Mouse (Mus musculus) midbrain, embryonic 14.5 days (tissue): ENCODE measurements at regions not wholly inside any gene's neighbourhood (a gene's known extent, or its start where the extent isn't known, plus 50 kb on each side); places are given as distances from the start of the nearest gene placed in this dataset.

ENCODE experiments used
- ATAC-seq: fragments of 200-750 bp; cut with Nextera tagmentation; 2 replicates; pipeline ENCODE4 v1.8.0; 2017; ENCODE audit warnings: moderate number of reproducible peaks, moderate library complexity; ENCODE audit not compliant: low FRiP score, low TSS enrichment
- DNase-seq: peaks from one replicate; pipeline ENCODE4 v3.0.0-alpha.2; 2015
- H3K27ac ChIP-seq: fragments of 300-500 bp; sonication (generic); replicated peaks from 2 replicates; pipeline ENCODE4 v1.5.1; 2014; ENCODE audit warnings: mild to moderate bottlenecking, low read depth, low read length, moderate library complexity
- H3K27me3 ChIP-seq: fragments of 300-500 bp; sonication (generic); 2 replicates; pipeline ENCODE4 v1.6.1; 2014; ENCODE audit warnings: low read length, control low read depth, mixed read lengths; ENCODE audit not compliant: control insufficient read depth, insufficient read depth
- H3K36me3 ChIP-seq: fragments of 300-500 bp; sonication (generic); 2 replicates; pipeline ENCODE4 v1.6.1; 2014; ENCODE audit warnings: low read length, control low read depth; ENCODE audit not compliant: control insufficient read depth, insufficient read depth
- H3K4me1 ChIP-seq: fragments of 300-500 bp; sonication (generic); 2 replicates; pipeline ENCODE4 v1.6.1; 2014; ENCODE audit warnings: mild to moderate bottlenecking, antibody characterized with exemption, low read length, control low read depth; ENCODE audit not compliant: control insufficient read depth, insufficient read depth
- H3K4me2 ChIP-seq: fragments of 300-500 bp; sonication (generic); 2 replicates; pipeline ENCODE4 v1.6.1; 2014; ENCODE audit warnings: mild to moderate bottlenecking, low read length, moderate library complexity
- H3K4me3 ChIP-seq: fragments of 300-500 bp; sonication (generic); replicated peaks from 2 replicates; pipeline ENCODE4 v1.5.1; 2014; ENCODE audit warnings: low read depth, low read length
- H3K9ac ChIP-seq: fragments of 300-500 bp; sonication (generic); replicated peaks from 2 replicates; pipeline ENCODE4 v1.6.1; 2014; ENCODE audit warnings: mild to moderate bottlenecking, low read length, moderate library complexity
- H3K9me3 ChIP-seq: fragments of 300-500 bp; sonication (generic); 2 replicates; pipeline ENCODE4 v1.6.1; 2016; ENCODE audit warnings: low read length, control low read depth, mixed read lengths; ENCODE audit not compliant: control insufficient read depth
- WGBS: fragments of 180-500 bp; shearing (Covaris S2); extraction: QIAGEN DNeasy Blood & Tissue Kit; methylation state at CpG from one replicate; pipeline ENCODE4 v1.1.7; 2014; 5-methylcytosine and 5-hydroxymethylcytosine counted together

DNA sequence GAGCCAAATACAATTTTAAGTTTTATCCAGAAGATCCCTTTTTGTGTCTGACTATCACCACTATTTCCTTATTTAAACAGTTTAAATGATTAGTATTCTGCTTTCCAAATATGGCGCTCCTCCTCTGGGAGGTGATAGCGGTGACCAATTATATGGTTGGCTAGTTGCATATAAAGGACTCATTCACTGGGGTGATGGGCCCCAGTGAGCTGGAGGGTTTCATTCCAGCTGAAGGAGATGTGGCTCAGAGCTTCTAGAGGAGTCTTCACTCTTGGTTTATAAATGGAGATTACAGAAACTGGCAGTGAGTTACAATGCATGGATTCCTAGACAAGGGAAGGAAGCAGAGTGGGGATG lies 50.7 kb upstream of the Gm7361 start:
- ATAC-seq (no peak), DNase-seq (peak; percentile 24)
- no peak overlapping the region for H3K27ac ChIP-seq

DNA sequence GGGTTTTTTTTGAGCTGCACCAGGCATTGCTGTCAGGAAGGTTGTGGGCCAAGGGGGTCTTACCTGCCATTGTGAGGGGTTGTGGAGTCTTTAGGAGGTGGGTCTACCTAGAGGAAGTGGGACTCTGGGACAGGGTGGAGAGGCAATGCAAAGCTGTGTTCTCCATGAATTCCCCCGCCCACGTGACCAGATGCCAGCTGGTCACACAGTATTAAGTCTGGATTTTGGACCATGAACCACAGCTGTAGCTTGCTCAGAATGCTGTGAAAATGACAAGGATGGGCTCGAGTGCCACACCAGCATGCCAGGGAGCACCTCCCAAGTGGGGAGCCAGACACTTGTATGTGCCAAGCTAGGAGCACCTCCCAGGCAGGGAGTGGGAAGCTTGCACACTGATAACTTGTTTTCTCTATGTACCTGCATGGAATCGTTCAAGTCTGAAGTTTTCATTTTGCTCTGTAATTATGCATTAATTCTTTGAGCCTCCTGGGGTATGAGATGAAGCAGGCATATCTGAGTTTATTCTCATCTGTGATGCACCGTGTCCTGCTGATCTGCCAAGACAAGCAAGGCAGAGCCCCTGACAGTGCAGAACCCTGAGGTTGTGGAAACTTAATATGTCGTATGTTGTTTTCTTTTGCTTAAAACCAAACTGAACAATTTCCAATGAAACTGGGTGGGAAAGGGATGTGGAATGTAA lies 51.3 kb upstream of the Gm7361 start:
- no peak overlapping the region for H3K27ac ChIP-seq
- ATAC-seq, result 0 out of 2 replicates have a peak, but pooled peaks have one; percentile 21

More for the DNA sequence above, 50.7 kb upstream of the Gm7361 start:
- Histone ChIP-seq H3K4me1 (peaks cover 8% of the 10 kb centered on the region; the same call in 1 of the 2 replicates), H3K4me2 (no peak overlapping the region), H3K4me3 (no peak overlapping the region), H3K9me3 (no peaks in the 10 kb centered on the region), H3K9ac (no peak overlapping the region), H3K36me3 (no peaks in the 10 kb centered on the region), H3K27me3 (no peaks in the 10 kb centered on the region)
- WGBS, result 17% methylated on average over 2 of the region's 2 CpGs

DNA sequence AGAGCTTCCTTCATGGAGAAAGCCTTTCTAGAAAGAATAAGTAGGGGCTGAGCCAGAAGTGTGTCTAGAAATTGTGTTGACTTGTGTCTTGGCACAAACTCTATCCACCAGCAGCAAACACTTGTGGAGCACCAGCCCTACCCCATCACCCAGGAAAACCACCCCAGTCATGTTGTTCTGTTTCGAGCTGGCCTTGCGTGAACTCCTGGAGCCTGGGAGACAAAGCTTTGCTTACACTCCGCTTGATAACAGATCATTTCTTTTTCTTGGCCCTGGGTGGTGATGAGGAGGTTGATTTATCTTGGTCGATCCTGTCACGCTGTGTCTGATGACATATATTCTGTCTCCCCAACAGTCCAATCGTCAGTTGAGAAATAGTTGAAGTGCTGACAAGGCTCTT lies 55.0 kb upstream of the Gm7361 start:
- H3K9me3 ChIP-seq, result no peaks in the 10 kb centered on the region
- no peaks in the 10 kb centered on the region for H3K36me3 ChIP-seq
- no peak overlapping the region for H3K4me3 ChIP-seq
- H3K27ac ChIP-seq, result no peak overlapping the region
- no peak overlapping the region for H3K4me2 ChIP-seq
- ATAC-seq, result no peak
- H3K4me1 ChIP-seq, result no peaks in the 10 kb centered on the region
- 89% methylated on average over 6 of the region's 6 CpGs for WGBS
- no peaks in the 10 kb centered on the region for H3K27me3 ChIP-seq
- H3K9ac ChIP-seq, result no peak overlapping the region
- no peak for DNase-seq

More for the DNA sequence above, 51.3 kb upstream of the Gm7361 start:
- H3K9me3 ChIP-seq, result no peaks in the 10 kb centered on the region
- no peak overlapping the region for H3K4me2 ChIP-seq
- no peak overlapping the region for H3K9ac ChIP-seq
- peaks cover 5% of the 10 kb centered on the region; the same call in 1 of the 2 replicates for H3K4me1 ChIP-seq
- H3K4me3 ChIP-seq, result no peak overlapping the region
- no peaks in the 10 kb centered on the region for H3K36me3 ChIP-seq
- no peaks in the 10 kb centered on the region for H3K27me3 ChIP-seq
- 43% methylated on average over 6 of the region's 6 CpGs for WGBS
- peak; percentile 10 for DNase-seq

DNA sequence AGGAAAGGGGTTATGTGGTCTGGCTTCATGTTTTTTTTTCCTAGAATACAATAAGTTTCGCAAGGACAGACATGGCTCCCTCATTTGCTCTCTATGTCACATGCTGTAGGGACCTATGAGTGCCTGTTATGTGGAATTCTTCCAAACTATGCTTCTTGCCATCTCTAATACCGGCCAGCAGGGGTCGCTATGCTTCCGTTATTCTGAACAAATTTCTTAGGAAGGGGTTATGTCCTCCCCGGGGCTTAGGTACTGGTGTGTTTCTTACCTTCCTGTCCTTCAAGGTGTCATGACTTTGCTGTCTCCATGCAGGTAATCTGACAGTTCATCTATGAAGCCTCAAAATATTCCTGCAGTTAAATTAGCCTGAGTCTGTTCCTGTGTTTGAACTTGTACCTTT lies 68.1 kb upstream of the Gm7361 start:
- Histone ChIP-seq H3K4me3 (no peak overlapping the region), H3K9ac (no peak overlapping the region), H3K36me3 (no peaks in the 10 kb centered on the region), H3K9me3 (no peaks in the 10 kb centered on the region), H3K27ac (no peak overlapping the region), H3K4me2 (no peak overlapping the region), H3K27me3 (no peaks in the 10 kb centered on the region), H3K4me1 (no peaks in the 10 kb centered on the region)
- ATAC-seq (no peak), DNase-seq (peak; percentile 64)
- 14% methylated on average over 5 of the region's 5 CpGs for WGBS

DNA sequence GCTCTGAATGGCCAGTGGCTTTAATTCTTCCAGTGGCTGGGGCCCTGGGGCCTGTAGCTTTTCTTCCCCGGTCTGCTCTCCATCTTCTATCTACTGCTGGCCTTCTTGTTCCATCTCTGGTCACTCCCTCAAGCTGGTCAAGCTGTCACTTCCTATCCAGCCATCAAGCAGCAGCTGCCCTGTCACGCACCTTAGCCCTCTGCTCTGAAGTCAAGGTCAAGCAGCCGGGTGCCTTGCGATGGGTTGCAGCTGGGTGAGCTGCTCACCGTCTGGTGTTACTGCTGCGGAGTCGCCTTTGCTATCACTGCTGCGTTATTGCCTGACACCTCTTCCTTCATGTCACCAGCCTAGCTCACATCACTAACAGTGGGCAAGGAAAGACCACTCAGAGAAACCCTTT lies 66.0 kb upstream of the Gm10220 start:
- ATAC-seq, result no peak
- WGBS, result 83% methylated on average over 8 of the region's 8 CpGs
- DNase-seq, result no peak

DNA sequence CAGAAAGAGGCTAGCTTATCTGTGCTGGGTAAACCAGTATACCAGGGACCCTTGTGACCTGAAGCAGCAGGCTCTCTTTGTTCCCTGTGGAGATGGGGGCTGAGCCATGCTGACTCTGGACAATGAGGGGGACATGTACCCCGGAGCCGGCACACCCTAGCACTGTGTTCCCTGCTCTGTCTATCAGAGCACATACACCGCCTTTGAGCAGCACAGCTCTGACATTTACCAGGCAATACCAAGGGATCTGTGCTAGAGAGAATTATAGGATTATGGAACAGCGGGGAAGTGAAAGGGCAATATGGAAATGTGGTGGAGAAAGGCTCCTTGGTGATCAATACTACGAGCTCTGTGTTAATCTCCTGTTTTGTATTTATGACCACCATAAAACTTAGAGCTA lies 64.2 kb upstream of the Gm10220 start:
- ATAC-seq (no peak), DNase-seq (no peak)

More for the DNA sequence above, 66.0 kb upstream of the Gm10220 start:
- Histone ChIP-seq H3K4me1 (no peaks in the 10 kb centered on the region), H3K4me2 (no peak overlapping the region), H3K4me3 (no peak overlapping the region), H3K27ac (no peak overlapping the region), H3K9me3 (no peaks in the 10 kb centered on the region), H3K27me3 (no peaks in the 10 kb centered on the region), H3K9ac (no peak overlapping the region), H3K36me3 (no peaks in the 10 kb centered on the region)

DNA sequence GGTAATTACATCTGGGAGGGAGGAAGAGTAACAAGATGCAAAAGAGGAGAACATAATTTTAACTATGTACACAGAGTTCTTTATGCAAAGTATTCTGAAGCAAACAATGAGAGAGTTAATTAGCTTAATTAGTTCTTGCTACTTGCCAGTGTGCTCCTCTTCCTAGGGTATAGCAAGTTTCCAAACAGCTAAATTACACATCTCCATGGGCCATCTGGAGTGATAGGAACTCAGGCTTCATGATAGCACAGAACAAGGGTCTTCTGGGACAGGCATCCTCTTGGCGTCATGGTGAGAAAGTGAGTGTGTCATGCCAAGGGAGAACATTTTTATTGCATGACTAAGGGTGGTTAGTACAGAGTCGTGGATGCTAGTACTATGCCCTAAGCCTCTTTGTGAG lies 54.8 kb upstream of the Gm10220 start:
- no peaks in the 10 kb centered on the region for H3K27me3 ChIP-seq
- H3K27ac ChIP-seq, result no peak overlapping the region
- H3K36me3 ChIP-seq, result no peaks in the 10 kb centered on the region
- whole genome bisulfite sequencing, result 79% methylated on average over 2 of the region's 2 CpGs
- no peak for DNase-seq
- no peak for ATAC-seq
- no peaks in the 10 kb centered on the region for H3K9me3 ChIP-seq
- H3K4me2 ChIP-seq, result no peak overlapping the region
- no peak overlapping the region for H3K4me3 ChIP-seq
- no peak overlapping the region for H3K9ac ChIP-seq
- H3K4me1 ChIP-seq, result no peaks in the 10 kb centered on the region

More for the DNA sequence above, 64.2 kb upstream of the Gm10220 start:
- WGBS, result 0% methylated on average over 5 of the region's 5 CpGs
- H3K4me3 ChIP-seq, result no peak overlapping the region
- no peak overlapping the region for H3K9ac ChIP-seq
- no peak overlapping the region for H3K27ac ChIP-seq
- no peaks in the 10 kb centered on the region for H3K36me3 ChIP-seq
- H3K4me2 ChIP-seq, result no peak overlapping the region
- H3K9me3 ChIP-seq, result no peaks in the 10 kb centered on the region
- no peaks in the 10 kb centered on the region for H3K27me3 ChIP-seq
- no peaks in the 10 kb centered on the region for H3K4me1 ChIP-seq

DNA sequence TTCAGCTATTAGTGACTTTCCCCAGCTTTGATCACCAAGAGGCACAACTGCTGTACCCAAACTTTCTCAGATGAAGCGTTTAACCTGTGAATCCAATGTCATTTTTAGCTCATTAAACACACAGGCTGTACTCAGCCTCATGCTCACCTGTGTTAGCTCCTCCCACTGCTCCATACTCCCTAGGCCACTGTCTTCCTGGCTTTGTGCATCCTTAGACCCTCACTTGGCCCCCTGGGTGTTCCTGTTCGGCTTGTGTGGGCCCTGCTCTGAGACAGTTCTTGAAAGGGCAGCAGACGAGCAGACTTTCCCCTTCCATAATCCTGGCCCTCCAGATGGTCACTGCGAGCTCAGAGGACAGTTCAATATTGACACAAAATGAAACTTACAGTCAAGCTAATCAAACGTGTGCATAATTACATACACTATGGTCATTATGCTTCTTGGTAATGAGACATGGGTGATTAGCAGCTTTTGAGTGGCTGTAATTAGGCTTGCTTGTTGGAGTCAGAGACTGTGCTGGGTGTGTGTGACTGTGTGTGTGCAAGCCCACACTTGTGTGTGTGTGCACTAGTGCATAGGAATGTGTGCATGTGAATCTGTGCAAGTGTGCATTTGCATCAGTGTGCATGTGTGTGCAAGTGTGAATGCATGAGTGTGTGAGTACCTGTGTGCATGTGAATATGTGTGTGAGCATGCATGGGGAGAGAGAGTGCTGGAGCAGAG lies 50.6 kb upstream of the Gm10220 start:
- Histone ChIP-seq H3K27me3 (no peaks in the 10 kb centered on the region), H3K4me3 (no peak overlapping the region), H3K4me1 (no peaks in the 10 kb centered on the region), H3K4me2 (no peak overlapping the region), H3K36me3 (no peaks in the 10 kb centered on the region), H3K27ac (no peak overlapping the region), H3K9ac (no peak overlapping the region), H3K9me3 (no peaks in the 10 kb centered on the region)
- 60% methylated on average over 5 of the region's 5 CpGs for WGBS
- no peak for ATAC-seq
- no peak for DNase-seq
